Comparison of ENCODE assay signal across 9 mouse cellular contexts in the genomic region with DNA sequence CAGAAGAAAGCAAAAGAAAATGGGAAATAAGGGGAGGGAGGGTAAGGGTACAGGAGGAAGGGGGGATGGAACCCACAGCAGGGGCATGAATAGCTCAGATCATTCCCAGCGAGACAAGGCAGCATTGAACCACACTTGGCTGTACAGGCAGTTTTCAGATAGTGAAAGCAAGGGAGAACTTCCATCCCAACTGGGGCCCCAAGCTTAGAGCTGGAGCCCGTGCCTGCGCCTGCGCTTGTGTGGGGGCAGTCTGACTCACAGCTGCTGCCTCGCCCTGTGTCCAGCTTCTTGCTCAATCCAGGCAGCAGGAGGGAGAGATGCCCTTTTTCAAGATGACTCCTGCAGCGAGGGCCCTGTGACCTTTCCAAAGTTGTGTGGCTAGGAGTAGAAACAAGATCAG.
A peak's percentile ranks its signal among the peaks of the same experiment; 100 is the strongest.
DNase-seq lines count a peak whose midpoint lies in the region; ATAC-seq and TF ChIP-seq lines count a peak whose summit lies in the region.
"Had no signal": no experiment of that assay in that cellular context is flagged by ENCODE, and none has a peak within 500 bp of the region (broad histone marks: within the 10 kb centered on the region; RNA-seq: fewer than 3 reads in every experiment).

No protein-coding gene starts in this region.

- no peak for TF ChIP-seq CTCF in embryonic fibroblast, embryonic 13.5 days (IDR thresholded peaks at IDR 0.05; ENCODE audit: borderline replicate concordance, insufficient read depth, low read length)

- H3K36me3 ChIP-seq in heart, embryonic 12.5 days: no peaks in the 10 kb centered on the region
- H3K36me3 ChIP-seq: heart, embryonic 13.5 days had no signal

- ATAC-seq in heart, embryonic 12.5 days (ENCODE audit: insufficient number of reproducible peaks, low FRiP score): no peak

- TF ChIP-seq POLR2A in embryonic fibroblast, embryonic 13.5 days (IDR thresholded peaks at IDR 0.05; ENCODE audit: low read depth, low read length): peak; percentile 47; the same call in 1 of the 2 replicates

- peak; percentile 56 to 60 for DNase-seq in right cerebral cortex, adult 2 months (ENCODE audit: low spot score in 2 of 2)
- DNase-seq in right cerebral cortex, postnatal 14 days: no peak
- peak; percentile 41 to 62 for DNase-seq in left cerebral cortex, postnatal 36 days (ENCODE audit: low spot score in 2 of 2)
- DNase-seq in ovary, postnatal 36 days (ENCODE audit: low spot score): peak; percentile 55
- no peak for DNase-seq in spleen, adult 18-20 months
- no peak for DNase-seq in kidney, postnatal 25 days

- 51% methylated on average over 6 of the region's 6 CpGs for WGBS in heart, embryonic 12.5 days

- H3K4me1 ChIP-seq in embryonic fibroblast, embryonic 13.5 days (ENCODE audit: control insufficient read depth, insufficient read depth, low read length): no peaks in the 10 kb centered on the region
- peaks cover 11% of the 10 kb centered on the region for H3K4me1 ChIP-seq in heart, embryonic 12.5 days (replicated peaks)

- H3K9me3 ChIP-seq in heart, embryonic 12.5 days (replicated peaks): no peaks in the 10 kb centered on the region
- H3K9me3 ChIP-seq: heart, embryonic 13.5 days had no signal

- H3K9ac ChIP-seq in heart, embryonic 12.5 days: no peak overlapping the region
- H3K9ac ChIP-seq: heart, embryonic 13.5 days had no signal

- no peaks in the 10 kb centered on the region; the same call in 1 of the 2 replicates for H3K27me3 ChIP-seq in heart, embryonic 12.5 days (replicated peaks)
- H3K27me3 ChIP-seq: heart, embryonic 13.5 days had no signal

- no peak overlapping the region for H3K4me3 ChIP-seq in embryonic fibroblast, embryonic 13.5 days (ENCODE audit: insufficient read depth, low read length)
- no peak overlapping the region for H3K4me3 ChIP-seq in heart, embryonic 12.5 days
- H3K4me3 ChIP-seq: heart, embryonic 13.5 days had no signal

- peak overlapping the region; percentile 21 for H3K4me2 ChIP-seq in heart, embryonic 12.5 days
- H3K4me2 ChIP-seq: heart, embryonic 13.5 days had no signal

- intact Hi-C loops in left cerebral cortex, postnatal 36 days (cut with DNase I): no loop called here

- H3K27ac ChIP-seq in embryonic fibroblast, embryonic 13.5 days (ENCODE audit: insufficient read depth, low read length): peak overlapping the region; percentile 88
- no peak overlapping the region for H3K27ac ChIP-seq in heart, embryonic 12.5 days (ENCODE audit: poor library complexity, severe bottlenecking)
- H3K27ac ChIP-seq: heart, embryonic 13.5 days had no signal

Comparison
In these comparisons a context has a peak if more than half of its experiments do, and no peak if none do; other contexts are left out.
1. DNase-seq: peak in right cerebral cortex, adult 2 months (2 of 2), left cerebral cortex, postnatal 36 days (2 of 2) and ovary, postnatal 36 days (single experiment); none in right cerebral cortex, postnatal 14 days (single experiment), spleen, adult 18-20 months (0 of 2) and kidney, postnatal 25 days (0 of 2).